Mouse (Mus musculus): ENCODE measurements at regions not wholly inside any gene's neighbourhood (a gene's known extent, or its start where the extent isn't known, plus 50 kb on each side); places are given as distances from the start of the nearest gene placed in this dataset.
A peak's percentile ranks its signal among the peaks of the same experiment; 100 is the strongest.

- DNase-seq (ENCODE audit: low spot score in 2 of 2) = no peak
These were observed 457.6 kb downstream of the Bcl11a start for GRCm38 (mm10) chr11:24535462-24535861.

GRCm38 (mm10) chr11:24537721-24538120 lies 459.9 kb downstream of the Bcl11a start:
- DNase-seq (ENCODE audit: low spot score in 2 of 2) = no peak

GRCm38 (mm10) chr11:24569655-24570054 lies 491.8 kb downstream of the Bcl11a start:
- no peak for DNase-seq (ENCODE audit: low spot score in 2 of 2)

- no peak for DNase-seq (ENCODE audit: low spot score in 2 of 2)
These were observed 535.7 kb downstream of the Bcl11a start for GRCm38 (mm10) chr11:24613529-24613928.

GRCm38 (mm10) chr11:24615436-24615835 lies 537.6 kb downstream of the Bcl11a start:
- DNase-seq (ENCODE audit: low spot score in 2 of 2) = no peak

- no peak for DNase-seq (ENCODE audit: low spot score in 2 of 2)
These were observed 540.7 kb downstream of the Bcl11a start for GRCm38 (mm10) chr11:24618586-24618985.

- no peak for DNase-seq (ENCODE audit: low spot score in 2 of 2)
These were observed 541.2 kb downstream of the Bcl11a start for GRCm38 (mm10) chr11:24619021-24619420.

GRCm38 (mm10) chr11:24628619-24629018 lies 550.8 kb downstream of the Bcl11a start:
- no peak for DNase-seq (ENCODE audit: low spot score in 2 of 2)

GRCm38 (mm10) chr11:24629431-24629830 lies 551.6 kb downstream of the Bcl11a start:
- DNase-seq (ENCODE audit: low spot score in 2 of 2) = no peak

GRCm38 (mm10) chr11:24630403-24630900 lies 552.6 kb downstream of the Bcl11a start:
- no peak for DNase-seq (ENCODE audit: low spot score in 2 of 2)

- peak in 1 of 2 experiments; percentile 12 for DNase-seq (ENCODE audit: low spot score in 2 of 2)
These were observed 553.8 kb downstream of the Bcl11a start for GRCm38 (mm10) chr11:24631651-24632050.

GRCm38 (mm10) chr11:24636716-24637115 lies 558.9 kb downstream of the Bcl11a start:
- DNase-seq (ENCODE audit: low spot score in 2 of 2) = no peak

- no peak for DNase-seq (ENCODE audit: low spot score in 2 of 2)
These were observed 565.7 kb downstream of the Bcl11a start for GRCm38 (mm10) chr11:24643439-24644109.

- no peak for DNase-seq (ENCODE audit: low spot score in 2 of 2)
These were observed 575.0 kb downstream of the Bcl11a start for GRCm38 (mm10) chr11:24652852-24653251.

- DNase-seq (ENCODE audit: low spot score in 2 of 2) = no peak
These were observed 586.2 kb downstream of the Bcl11a start for GRCm38 (mm10) chr11:24664082-24664481.

GRCm38 (mm10) chr11:24665310-24665709 lies 587.5 kb downstream of the Bcl11a start:
- no peak for DNase-seq (ENCODE audit: low spot score in 2 of 2)

GRCm38 (mm10) chr11:24671662-24672061 lies 593.8 kb downstream of the Bcl11a start:
- DNase-seq (ENCODE audit: low spot score in 2 of 2) = no peak

- no peak for DNase-seq (ENCODE audit: low spot score in 2 of 2)
These were observed 595.7 kb downstream of the Bcl11a start for GRCm38 (mm10) chr11:24673248-24674207.

- DNase-seq (ENCODE audit: low spot score in 2 of 2) = no peak
These were observed 596.3 kb downstream of the Bcl11a start for GRCm38 (mm10) chr11:24674208-24674571.

GRCm38 (mm10) chr11:24677016-24677415 lies 599.2 kb downstream of the Bcl11a start:
- DNase-seq (ENCODE audit: low spot score in 2 of 2) = no peak

GRCm38 (mm10) chr11:24679581-24679980 lies 601.7 kb downstream of the Bcl11a start:
- no peak for DNase-seq (ENCODE audit: low spot score in 2 of 2)

GRCm38 (mm10) chr11:24682423-24682822 lies 604.6 kb downstream of the Bcl11a start:
- DNase-seq (ENCODE audit: low spot score in 2 of 2) = no peak

All from cerebellum, postnatal 4 days (tissue).